Mouse (Mus musculus): ENCODE data around the gene Vps13d.

DNA sequence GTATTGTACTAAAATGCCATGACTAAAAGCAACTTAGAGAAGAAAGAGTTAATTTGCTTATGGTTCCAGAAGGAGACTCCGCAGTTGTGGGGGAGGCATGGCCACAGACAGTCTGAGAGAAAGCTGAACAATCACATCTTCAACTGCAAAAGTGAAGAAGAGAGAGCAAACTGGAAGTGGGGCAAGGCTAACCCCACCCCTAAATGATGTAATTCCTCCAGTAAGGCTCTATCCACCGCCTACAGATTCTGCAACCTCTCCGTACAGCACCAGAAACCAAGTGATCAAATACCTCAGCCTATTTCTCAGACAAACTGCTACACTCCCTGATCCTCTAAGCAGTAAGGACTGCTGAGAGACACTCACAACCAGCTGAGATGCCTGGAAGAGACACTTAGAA, 6.6 kb upstream of the Vps13d start:
- no peak for TF ChIP-seq MAX (IDR thresholded peaks at IDR 0.05; ENCODE audit: low read length)
- TF ChIP-seq TBP (conservative IDR thresholded peaks at IDR 0.05; ENCODE audit: low read depth, low read length): no peak
- TF ChIP-seq EP300 (IDR thresholded peaks at IDR 0.05; ENCODE audit: low read length): no peak

Measured in CH12.LX (cell line).